Mouse (Mus musculus) gastrocnemius, adult 2 months (tissue): ENCODE measurements at regions not wholly inside any gene's neighbourhood (a gene's known extent, or its start where the extent isn't known, plus 50 kb on each side); places are given as distances from the start of the nearest gene placed in this dataset.

Source experiments
- DNase-seq: peaks from one replicate; pipeline ENCODE4 v3.0.0; 2022
- H3K27ac ChIP-seq: fragments of 200-600 bp; 2 replicates; pipeline ENCODE4 v1.8.1; 2022; ENCODE audit warnings: mild to moderate bottlenecking
- H3K4me3 ChIP-seq: fragments of 200-600 bp; 2 replicates; pipeline ENCODE4 v1.8.1; 2022; ENCODE audit warnings: mild to moderate bottlenecking, moderate library complexity
- CTCF ChIP-seq: fragments of 200-600 bp; IDR thresholded peaks from 2 replicates; pipeline ENCODE4 v1.8.1; 2022; ENCODE audit warnings: antibody characterized with exemption, mild to moderate bottlenecking, moderate library complexity
- intact Hi-C: fragments of 180-260 bp; cut with DNase I; formaldehyde crosslinking; loops from one replicate; pipeline ENCODE4 v1.15.1; 2025

- Histone ChIP-seq H3K27ac (no peak overlapping the region), H3K4me3 (no peak overlapping the region)
- no peak for DNase-seq
- intact Hi-C loops = no loop called here
- no peak for TF ChIP-seq CTCF
Measured at GRCm38 (mm10) chr12:119069747-119070146, 103.5 kb upstream of the Abcb5 start.

- intact Hi-C loops = no loop called here
- Histone ChIP-seq H3K4me3 (no peak overlapping the region), H3K27ac (no peak overlapping the region)
- DNase-seq = no peak
- no peak for TF ChIP-seq CTCF
Measured at GRCm38 (mm10) chr12:119068079-119068478, 101.9 kb upstream of the Abcb5 start.

- no peak for TF ChIP-seq CTCF
- intact Hi-C loops = no loop called here
- H3K4me3 ChIP-seq = no peak overlapping the region
- H3K27ac ChIP-seq = no peak overlapping the region
- no peak for DNase-seq
Measured at GRCm38 (mm10) chr12:119062931-119063330, 96.7 kb upstream of the Abcb5 start.

- Histone ChIP-seq H3K4me3 (no peak overlapping the region), H3K27ac (no peak overlapping the region)
- intact Hi-C loops = no loop called here
- no peak for TF ChIP-seq CTCF
- DNase-seq = no peak
Measured at GRCm38 (mm10) chr12:119062490-119062889, 96.3 kb upstream of the Abcb5 start.

GRCm38 (mm10) chr12:119054560-119054959 is 88.3 kb upstream of the Abcb5 start:
- TF ChIP-seq CTCF = no peak
- intact Hi-C loops = no loop called here

GRCm38 (mm10) chr12:119051692-119052379 is 85.6 kb upstream of the Abcb5 start:
- Histone ChIP-seq H3K27ac (peak overlapping the region; percentile 40; the same call in 1 of the 2 replicates), H3K4me3 (no peak overlapping the region)
- intact Hi-C loops = no loop called here
- no peak for TF ChIP-seq CTCF
- no peak for DNase-seq

More at GRCm38 (mm10) chr12:119054560-119054959, 88.3 kb upstream of the Abcb5 start:
- Histone ChIP-seq H3K4me3 (no peak overlapping the region), H3K27ac (no peak overlapping the region)
- no peak for DNase-seq

GRCm38 (mm10) chr12:119038306-119038705 is 72.1 kb upstream of the Abcb5 start:
- no peak for TF ChIP-seq CTCF
- no peak for DNase-seq
- Histone ChIP-seq H3K4me3 (no peak overlapping the region), H3K27ac (no peak overlapping the region)
- intact Hi-C loops = no loop called here

- TF ChIP-seq CTCF = no peak
- intact Hi-C loops = no loop called here
- Histone ChIP-seq H3K27ac (no peak overlapping the region), H3K4me3 (no peak overlapping the region)
- DNase-seq = no peak
Measured at GRCm38 (mm10) chr12:119034828-119035227, 68.6 kb upstream of the Abcb5 start.

- intact Hi-C loops = no loop called here
Measured at GRCm38 (mm10) chr12:119028711-119029110, 62.5 kb upstream of the Abcb5 start.

GRCm38 (mm10) chr12:119028161-119028560 is 61.9 kb upstream of the Abcb5 start:
- no peak for DNase-seq
- intact Hi-C loops = no loop called here

More at GRCm38 (mm10) chr12:119028711-119029110, 62.5 kb upstream of the Abcb5 start:
- DNase-seq = no peak
- no peak overlapping the region for H3K27ac ChIP-seq
- TF ChIP-seq CTCF = no peak
- no peak overlapping the region for H3K4me3 ChIP-seq

GRCm38 (mm10) chr12:119027701-119028100 is 61.5 kb upstream of the Abcb5 start:
- Histone ChIP-seq H3K4me3 (no peak overlapping the region), H3K27ac (no peak overlapping the region)
- DNase-seq = no peak
- no peak for TF ChIP-seq CTCF
- intact Hi-C loops = no loop called here

More at GRCm38 (mm10) chr12:119028161-119028560, 61.9 kb upstream of the Abcb5 start:
- Histone ChIP-seq H3K4me3 (no peak overlapping the region), H3K27ac (no peak overlapping the region)
- TF ChIP-seq CTCF = no peak

- H3K27ac ChIP-seq = no peak overlapping the region
- DNase-seq = no peak
- H3K4me3 ChIP-seq = no peak overlapping the region
- TF ChIP-seq CTCF = peak; percentile 66
- intact Hi-C loops = no loop called here
Measured at GRCm38 (mm10) chr12:119026311-119026710, 60.1 kb upstream of the Abcb5 start.

GRCm38 (mm10) chr12:119024063-119024462 is 57.8 kb upstream of the Abcb5 start:
- intact Hi-C loops = no loop called here

More at GRCm38 (mm10) chr12:119024063-119024462, 57.8 kb upstream of the Abcb5 start:
- no peak for TF ChIP-seq CTCF
- H3K27ac ChIP-seq = no peak overlapping the region
- no peak for DNase-seq
- H3K4me3 ChIP-seq = no peak overlapping the region
